Mouse (Mus musculus) hindbrain, embryonic 11.5 days (tissue): ENCODE measurements around the gene Samd13. TPM values are rescaled to one million over a fixed set of nuclear protein-coding genes. Genes with fewer than 3 reads are reported as not detected.
A peak's percentile ranks its signal among the peaks of the same experiment; 100 is the strongest.

Source experiments
- ATAC-seq: fragments of 200-750 bp; cut with Nextera tagmentation; 2 replicates; pipeline ENCODE4 v1.8.0; 2017; ENCODE audit warnings: mild to moderate bottlenecking, moderate TSS enrichment, moderate library complexity; ENCODE audit not compliant: low FRiP score
- DNase-seq: peaks from one replicate; pipeline ENCODE4 v3.0.0-alpha.2; 2015; ENCODE audit warnings: low spot score
- H3K27ac ChIP-seq: fragments of 300-500 bp; sonication (generic); 2 replicates; pipeline ENCODE4 v1.5.1; 2014; ENCODE audit warnings: mild to moderate bottlenecking, low read depth, low read length
- H3K27me3 ChIP-seq: fragments of 300-500 bp; sonication (generic); 2 replicates; pipeline ENCODE4 v1.6.1; 2014; ENCODE audit warnings: mild to moderate bottlenecking, low read length, moderate library complexity, mixed read lengths; ENCODE audit not compliant: control insufficient read depth, insufficient read depth
- H3K36me3 ChIP-seq: fragments of 300-500 bp; sonication (generic); 2 replicates; pipeline ENCODE4 v1.6.1; 2014; ENCODE audit warnings: mild to moderate bottlenecking, low read length, moderate library complexity, mixed read lengths; ENCODE audit not compliant: control insufficient read depth, insufficient read depth
- H3K4me1 ChIP-seq: fragments of 300-500 bp; sonication (generic); replicated peaks from 2 replicates; pipeline ENCODE4 v1.6.1; 2014; ENCODE audit warnings: low read length, mixed read lengths; ENCODE audit not compliant: control insufficient read depth, insufficient read depth
- H3K4me2 ChIP-seq: fragments of 300-500 bp; sonication (generic); replicated peaks from 2 replicates; pipeline ENCODE4 v1.6.1; 2014; ENCODE audit warnings: mild to moderate bottlenecking, low read depth, low read length
- H3K4me3 ChIP-seq: fragments of 300-500 bp; sonication (generic); 2 replicates; pipeline ENCODE4 v1.5.1; 2014; ENCODE audit warnings: low read depth, low read length
- H3K9ac ChIP-seq: fragments of 300-500 bp; sonication (generic); 2 replicates; pipeline ENCODE4 v1.6.1; 2014; ENCODE audit warnings: low read depth, low read length
- H3K9me3 ChIP-seq: fragments of 300-500 bp; sonication (generic); 2 replicates; pipeline ENCODE4 v1.6.1; 2016; ENCODE audit warnings: low read length; ENCODE audit not compliant: control insufficient read depth
- WGBS: fragments of 180-500 bp; shearing (Covaris S2); extraction: QIAGEN DNeasy Blood & Tissue Kit; methylation state at CpG from one replicate; pipeline ENCODE4 v1.1.7; 2014; 5-methylcytosine and 5-hydroxymethylcytosine counted together
- polyA plus RNA-seq: library from polyadenylated mRNA; unstranded; fragments of >200 nt; fragmentation: Nextera tagmentation; extraction: Ambion mirVana; gene quantifications from 2 replicates; pipeline ENCODE4 v1.2.1, GENCODE M21; 2014

Samd13 gene
- polyA plus RNA-seq = 0.56 and 0.60 TPM in 2 replicates

GRCm38 (mm10) chr3:146684811-146685675 lies at the start of gene Samd13:
Samd13 (minus strand) TSS chr3:146685592.
- Histone ChIP-seq H3K27ac (no peak within 1 kb of the TSS), H3K9ac (peak within 1 kb of the TSS; percentile 62), H3K27me3 (no peaks in the 10 kb centered on the region; the same call in 1 of the 2 replicates), H3K4me2 (peak within 1 kb of the TSS; percentile 84), H3K9me3 (no peaks in the 10 kb centered on the region), H3K36me3 (no peaks in the 10 kb centered on the region), H3K4me1 (peaks cover 3% of the 10 kb centered on the region; the same call in 1 of the 2 replicates), H3K4me3 (peak within 1 kb of the TSS; percentile 52)
- WGBS = 3% methylated on average over 50 of the region's 50 CpGs
- DNase-seq (peak; percentile 88), ATAC-seq (peak; percentile 96)

GRCm38 (mm10) chr3:146731499-146731898 lies 46.1 kb upstream of the Samd13 start:
- no peaks in the 10 kb centered on the region for H3K4me1 ChIP-seq
- no peak for ATAC-seq
- no peak for DNase-seq
- H3K36me3 ChIP-seq = no peaks in the 10 kb centered on the region
- no peaks in the 10 kb centered on the region for H3K27me3 ChIP-seq
- no peak overlapping the region for H3K4me3 ChIP-seq
- H3K27ac ChIP-seq = no peak overlapping the region
- no peaks in the 10 kb centered on the region for H3K9me3 ChIP-seq
- 93% methylated on average over 11 of the region's 11 CpGs for WGBS
- H3K9ac ChIP-seq = no peak overlapping the region
- H3K4me2 ChIP-seq = no peak overlapping the region

- Histone ChIP-seq H3K4me3 (no peak overlapping the region), H3K4me1 (no peaks in the 10 kb centered on the region), H3K27ac (no peak overlapping the region), H3K4me2 (no peak overlapping the region), H3K9ac (no peak overlapping the region), H3K9me3 (no peaks in the 10 kb centered on the region; the same call in 1 of the 2 replicates), H3K27me3 (no peaks in the 10 kb centered on the region), H3K36me3 (no peaks in the 10 kb centered on the region)
- ATAC-seq (no peak), DNase-seq (no peak)
- 73% methylated on average over 3 of the region's 3 CpGs for WGBS
Observed at GRCm38 (mm10) chr3:146723037-146723436, 37.6 kb upstream of the Samd13 start.

GRCm38 (mm10) chr3:146719696-146720095 lies 34.3 kb upstream of the Samd13 start:
- ATAC-seq (no peak), DNase-seq (no peak)
- 74% methylated on average over 4 of the region's 4 CpGs for WGBS
- no peaks in the 10 kb centered on the region for H3K9me3 ChIP-seq
- H3K4me3 ChIP-seq = no peak overlapping the region
- H3K36me3 ChIP-seq = no peaks in the 10 kb centered on the region
- H3K9ac ChIP-seq = no peak overlapping the region
- no peaks in the 10 kb centered on the region for H3K27me3 ChIP-seq
- H3K4me1 ChIP-seq = no peaks in the 10 kb centered on the region
- no peak overlapping the region for H3K27ac ChIP-seq
- no peak overlapping the region for H3K4me2 ChIP-seq

GRCm38 (mm10) chr3:146718251-146718650 lies 32.9 kb upstream of the Samd13 start:
- Histone ChIP-seq H3K4me3 (no peak overlapping the region), H3K4me2 (no peak overlapping the region), H3K36me3 (no peaks in the 10 kb centered on the region), H3K27me3 (no peaks in the 10 kb centered on the region), H3K4me1 (no peaks in the 10 kb centered on the region), H3K27ac (no peak overlapping the region), H3K9ac (no peak overlapping the region), H3K9me3 (no peaks in the 10 kb centered on the region)
- DNase-seq (no peak), ATAC-seq (no peak)
- 63% methylated on average over 5 of the region's 5 CpGs for WGBS

- no peaks in the 10 kb centered on the region for H3K4me1 ChIP-seq
- H3K27me3 ChIP-seq = no peaks in the 10 kb centered on the region
- no peaks in the 10 kb centered on the region for H3K36me3 ChIP-seq
- H3K4me2 ChIP-seq = no peak overlapping the region
- H3K9ac ChIP-seq = no peak overlapping the region
- ATAC-seq (no peak), DNase-seq (no peak)
- no peak overlapping the region for H3K4me3 ChIP-seq
- no peak overlapping the region for H3K27ac ChIP-seq
- no peaks in the 10 kb centered on the region for H3K9me3 ChIP-seq
- WGBS = 81% methylated on average over 7 of the region's 7 CpGs
Observed at GRCm38 (mm10) chr3:146712305-146712704, 26.9 kb upstream of the Samd13 start.

GRCm38 (mm10) chr3:146711559-146711958 lies 26.2 kb upstream of the Samd13 start:
- H3K9me3 ChIP-seq = no peaks in the 10 kb centered on the region
- H3K4me3 ChIP-seq = no peak overlapping the region
- H3K4me2 ChIP-seq = no peak overlapping the region
- no peak overlapping the region for H3K9ac ChIP-seq
- H3K36me3 ChIP-seq = no peaks in the 10 kb centered on the region
- no peak overlapping the region for H3K27ac ChIP-seq
- no peak for ATAC-seq
- no peak for DNase-seq
- H3K4me1 ChIP-seq = no peaks in the 10 kb centered on the region
- 65% methylated on average over 6 of the region's 6 CpGs for WGBS
- H3K27me3 ChIP-seq = no peaks in the 10 kb centered on the region

GRCm38 (mm10) chr3:146711084-146711483 lies 25.7 kb upstream of the Samd13 start:
- no peak for DNase-seq
- Histone ChIP-seq H3K4me2 (no peak overlapping the region), H3K36me3 (no peaks in the 10 kb centered on the region), H3K4me3 (no peak overlapping the region), H3K9ac (no peak overlapping the region), H3K4me1 (no peaks in the 10 kb centered on the region), H3K9me3 (no peaks in the 10 kb centered on the region), H3K27ac (no peak overlapping the region), H3K27me3 (no peaks in the 10 kb centered on the region)
- ATAC-seq = no peak
- 82% methylated on average over 7 of the region's 7 CpGs for WGBS

- H3K4me3 ChIP-seq = no peak overlapping the region
- H3K36me3 ChIP-seq = no peaks in the 10 kb centered on the region
- H3K27me3 ChIP-seq = no peaks in the 10 kb centered on the region
- H3K4me2 ChIP-seq = no peak overlapping the region
- no peak overlapping the region for H3K9ac ChIP-seq
- WGBS = 91% methylated on average over 1 of the region's 1 CpGs
- no peak overlapping the region for H3K27ac ChIP-seq
- H3K4me1 ChIP-seq = no peaks in the 10 kb centered on the region
- DNase-seq (no peak), ATAC-seq (no peak)
- H3K9me3 ChIP-seq = no peaks in the 10 kb centered on the region
Observed at GRCm38 (mm10) chr3:146709086-146709485, 23.7 kb upstream of the Samd13 start.
